8 mouse cellular contexts compared by ENCODE assay signal in genomic region chr17:17625887-17626679, GRCm38 (mm10). TPM values are rescaled to one million over a fixed set of nuclear protein-coding genes. Genes with fewer than 3 reads are reported as not detected.
DNase-seq lines count a peak whose midpoint lies in the region; ATAC-seq and TF ChIP-seq lines count a peak whose summit lies in the region.

No protein-coding gene starts in this region.

- no peak for TF ChIP-seq RAD21 in CH12.LX (IDR thresholded peaks at IDR 0.05; ENCODE audit: low read depth, low read length)

- peaks cover 17% of the 10 kb centered on the region; the same call in 1 of the 2 replicates for H3K4me1 ChIP-seq in heart, embryonic 10.5 days
- H3K4me1 ChIP-seq in CH12.LX (ENCODE audit: control insufficient read depth in 1 of 2, insufficient read depth in 2 of 2): peaks cover 0 to 11% of the 10 kb centered on the region in 2 experiments; a peak in 1 of 4 replicates
- peaks cover 17% of the 10 kb centered on the region for H3K4me1 ChIP-seq in forebrain, embryonic 12.5 days

- WGBS in heart, embryonic 10.5 days: 32% methylated on average over 7 of the region's 7 CpGs
- 37% methylated on average over 7 of the region's 7 CpGs for WGBS in forebrain, embryonic 12.5 days
- 29% methylated on average over 7 of the region's 7 CpGs for WGBS in macrophage (ENCODE audit: missing documents)

- H3K79me2 ChIP-seq in CH12.LX (replicated peaks; ENCODE audit: control insufficient read depth, extremely low read depth, insufficient read depth, poor library complexity, severe bottlenecking): peaks cover 26% of the 10 kb centered on the region
- H3K79me2 ChIP-seq in macrophage (ENCODE audit: inconsistent target): peaks cover 32% of the 10 kb centered on the region

- H3K27ac ChIP-seq in heart, embryonic 10.5 days: peak overlapping the region; percentile 98
- H3K27ac ChIP-seq in CH12.LX (ENCODE audit: insufficient read depth, low read depth): peak overlapping the region; percentile 97
- peak overlapping the region; percentile 100 for H3K27ac ChIP-seq in forebrain, embryonic 12.5 days
- H3K27ac ChIP-seq in macrophage: peak overlapping the region; percentile 98

- no peaks in the 10 kb centered on the region for H3K36me3 ChIP-seq in heart, embryonic 10.5 days
- H3K36me3 ChIP-seq in CH12.LX (replicated peaks in 1 of 2; ENCODE audit: control insufficient read depth in 1 of 2, insufficient read depth in 1 of 2, low read length in 1 of 2): no peaks in the 10 kb centered on the region
- no peaks in the 10 kb centered on the region for H3K36me3 ChIP-seq in forebrain, embryonic 12.5 days (replicated peaks)
- H3K36me3 ChIP-seq in macrophage (ENCODE audit: inconsistent target): no peaks in the 10 kb centered on the region

- no peak for TF ChIP-seq EP300 in CH12.LX (IDR thresholded peaks at IDR 0.05; ENCODE audit: low read length)

- in situ Hi-C loops in CH12.LX (cut with MboI; ENCODE audit: low pct_ligation_motif_present, low pct_unique_long_range_greater_than_20kb, low sequenced_read_pairs): no loop called here

- H3K9me3 ChIP-seq in heart, embryonic 10.5 days: no peaks in the 10 kb centered on the region
- H3K9me3 ChIP-seq in CH12.LX (replicated peaks; ENCODE audit: low read length): peaks cover 2% of the 10 kb centered on the region
- no peaks in the 10 kb centered on the region for H3K9me3 ChIP-seq in forebrain, embryonic 12.5 days

- TF ChIP-seq POLR2A in CH12.LX (IDR thresholded peaks at IDR 0.05; ENCODE audit: low read depth, low read length): no peak

- peak overlapping the region; percentile 83 for H3K9ac ChIP-seq in CH12.LX (ENCODE audit: insufficient read depth, low read depth)
- peak overlapping the region; percentile 90 for H3K9ac ChIP-seq in forebrain, embryonic 12.5 days

- no peak for ATAC-seq in forebrain, embryonic 12.5 days (ENCODE audit: low FRiP score)

- dilution Hi-C loops in CH12.LX (cut with MboI; ENCODE audit: extremely low pct_ligation_motif_present, extremely low pct_unique_long_range_greater_than_20kb, low sequenced_read_pairs): no loop called here

- no peak for TF ChIP-seq CTCF in CH12.LX (conservative IDR thresholded peaks at IDR 0.05 in 1 of 2, IDR thresholded peaks at IDR 0.05 in 1 of 2; ENCODE audit: low read depth in 2 of 2, low read length in 2 of 2)

- no peak for DNase-seq in heart, embryonic 10.5 days (ENCODE audit: low spot score)
- DNase-seq in heart, adult 11 months: no peak
- no peak for DNase-seq in CH12.LX (ENCODE audit: extremely low read depth)
- DNase-seq in thymus, postnatal 0 days (ENCODE audit: low spot score): no peak
- no peak for DNase-seq in urinary bladder, postnatal 36 days (ENCODE audit: low spot score in 2 of 2)
- no peak for DNase-seq in right cerebral cortex, postnatal 36 days (ENCODE audit: low spot score in 2 of 2)

- peak overlapping the region; percentile 93 for H3K4me3 ChIP-seq in heart, embryonic 10.5 days
- peak overlapping the region; percentile 39 to 96 (median 81) for H3K4me3 ChIP-seq in CH12.LX (replicated peaks in 1 of 3; ENCODE audit: low read depth in 2 of 3, low read length in 2 of 3, poor library complexity in 1 of 3)
- H3K4me3 ChIP-seq in forebrain, embryonic 12.5 days (replicated peaks): peak overlapping the region; percentile 81
- peak overlapping the region; percentile 77; the same call in 1 of the 2 replicates for H3K4me3 ChIP-seq in macrophage (ENCODE audit: inconsistent target)

- no peaks in the 10 kb centered on the region for H3K27me3 ChIP-seq in heart, embryonic 10.5 days (ENCODE audit: insufficient read depth, poor library complexity, severe bottlenecking)
- no peaks in the 10 kb centered on the region for H3K27me3 ChIP-seq in CH12.LX (replicated peaks)
- no peaks in the 10 kb centered on the region for H3K27me3 ChIP-seq in forebrain, embryonic 12.5 days

- peak overlapping the region; percentile 91 for H3K4me2 ChIP-seq in CH12.LX (ENCODE audit: insufficient read depth, low read depth, poor library complexity, severe bottlenecking)
- peak overlapping the region; percentile 77 for H3K4me2 ChIP-seq in forebrain, embryonic 12.5 days

TF ChIP-seq in CH12.LX, 34 proteins besides CTCF, POLR2A, EP300 and RAD21:
- TF ChIP-seq USF1 (IDR thresholded peaks at IDR 0.05; ENCODE audit: low read depth, low read length) (no peak), NELFE (IDR thresholded peaks at IDR 0.05; ENCODE audit: low read depth, low read length) (no peak), SMC3 (IDR thresholded peaks at IDR 0.05; ENCODE audit: low read depth, low read length) (no peak), USF2 (conservative IDR thresholded peaks at IDR 0.05; ENCODE audit: low read depth, low read length) (no peak), PAX5 (IDR thresholded peaks at IDR 0.05; ENCODE audit: low read length) (no peak), ETS1 (conservative IDR thresholded peaks at IDR 0.05; ENCODE audit: low read depth, low read length) (no peak; the same call in 1 of the 2 replicates), MYC (IDR thresholded peaks at IDR 0.05; ENCODE audit: low read depth, low read length) (no peak), SIN3A (IDR thresholded peaks at IDR 0.05; ENCODE audit: low read length) (peak; percentile 63; the same call in 1 of the 2 replicates), MAX (IDR thresholded peaks at IDR 0.05; ENCODE audit: low read length) (no peak), RCOR1 (conservative IDR thresholded peaks at IDR 0.05; ENCODE audit: low read depth, low read length) (no peak), TCF12 (IDR thresholded peaks at IDR 0.05; ENCODE audit: low read depth, low read length) (no peak), MAFK (IDR thresholded peaks at IDR 0.05; ENCODE audit: insufficient replicate concordance, low read length) (no peak), CHD1 (IDR thresholded peaks at IDR 0.05; ENCODE audit: low read depth, low read length) (peak; percentile 77; the same call in 1 of the 2 replicates), JUN (IDR thresholded peaks at IDR 0.05; ENCODE audit: insufficient read depth, low read depth, low read length) (no peak), HCFC1 (IDR thresholded peaks at IDR 0.05; ENCODE audit: low read depth, low read length) (no peak), MXI1 (IDR thresholded peaks at IDR 0.05; ENCODE audit: low read depth, low read length) (no peak), E2F4 (IDR thresholded peaks at IDR 0.05; ENCODE audit: insufficient replicate concordance, low read depth, low read length) (no peak), BHLHE40 (IDR thresholded peaks at IDR 0.05; ENCODE audit: low read depth, low read length) (no peak), MEF2A (IDR thresholded peaks at IDR 0.05; ENCODE audit: borderline replicate concordance, low read depth, low read length) (peak; percentile 71; the same call in 1 of the 2 replicates), TBP (conservative IDR thresholded peaks at IDR 0.05; ENCODE audit: low read depth, low read length) (no peak), POLR2AphosphoS2 (IDR thresholded peaks at IDR 0.05; ENCODE audit: low read depth, low read length) (no peak), ZKSCAN1 (IDR thresholded peaks at IDR 0.05; ENCODE audit: borderline replicate concordance, low read depth, low read length) (no peak), ELF1 (IDR thresholded peaks at IDR 0.05; ENCODE audit: low read depth, low read length) (no peak)

RNA-seq across cellular contexts. Expression of gene Lnpep, which starts 1.2 kb away (rescaled TPM):
- 8.7 and 11.1 TPM in 2 replicates for polyA plus RNA-seq in heart, embryonic 10.5 days (2016; fragmentation: Nextera tagmentation; extraction: Ambion mirVana)
- 34.6 and 36.5 TPM in 2 replicates for total RNA-seq in CH12.LX (2012; rRNA removed)
- 33.6 and 36.6 TPM in 2 replicates for total RNA-seq in CH12.LX (2014; rRNA removed)
- polyA plus RNA-seq in CH12.LX (2012; ENCODE audit: insufficient read length, low read depth): 19.1 and 40.8 TPM in 2 replicates
- 9.2 and 10.6 TPM in 2 replicates for polyA plus RNA-seq in forebrain, embryonic 12.5 days (2016; fragmentation: Nextera tagmentation; extraction: Ambion mirVana)
- total RNA-seq in macrophage (2018; cell fraction: chromatin; rRNA removed): 100 to 1,000 TPM in 25 of 26 experiments, 10 to 100 TPM in 1; 97.5 to 343 (median 222) TPM
- 100 to 1,000 TPM in 6 of 26 experiments, 10 to 100 TPM in 20; 65.1 to 115 (median 80.9) TPM for total RNA-seq in macrophage (2018; cell fraction: cytosol; rRNA removed)
- total RNA-seq in macrophage (2018; cell fraction: nucleus; rRNA removed): 100 to 1,000 TPM; 117 to 361 (median 218) TPM
- 22.3 to 28.6 TPM (median 28.3 TPM) in 3 replicates for polyA plus RNA-seq in macrophage (2018)
- 11.6 and 17.9 TPM in 2 replicates for polyA plus RNA-seq in thymus, postnatal 0 days (2015; fragmentation: Nextera tagmentation; extraction: Ambion mirVana)
